Mouse (Mus musculus): ENCODE measurements around the gene Sec16b.

Sec16b gene

DNA sequence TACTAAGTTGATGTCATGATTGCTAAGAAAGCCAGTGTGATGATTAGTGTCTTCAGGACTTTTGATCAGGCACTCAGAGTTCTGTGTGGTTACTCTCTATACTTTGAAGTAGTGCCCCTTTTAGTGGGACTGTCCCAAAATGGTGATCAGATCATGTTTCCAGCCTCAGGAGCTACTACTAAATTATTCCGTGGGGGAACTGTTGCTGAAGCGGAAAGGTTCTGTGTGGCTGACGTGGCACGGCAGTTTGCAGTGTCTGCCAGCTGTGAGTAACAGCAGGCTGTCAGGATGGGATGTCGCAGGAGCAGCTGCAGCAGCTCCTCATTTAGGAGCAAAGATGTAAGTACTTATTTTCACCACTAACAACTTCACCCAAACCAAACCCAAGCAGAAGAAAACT is at the start of gene Sec16b:
Sec16b (plus strand) TSS at position 207 of the 400 bp plus-strand sequence.
- no peak for DNase-seq (ENCODE audit: low spot score in 2 of 2)

DNA sequence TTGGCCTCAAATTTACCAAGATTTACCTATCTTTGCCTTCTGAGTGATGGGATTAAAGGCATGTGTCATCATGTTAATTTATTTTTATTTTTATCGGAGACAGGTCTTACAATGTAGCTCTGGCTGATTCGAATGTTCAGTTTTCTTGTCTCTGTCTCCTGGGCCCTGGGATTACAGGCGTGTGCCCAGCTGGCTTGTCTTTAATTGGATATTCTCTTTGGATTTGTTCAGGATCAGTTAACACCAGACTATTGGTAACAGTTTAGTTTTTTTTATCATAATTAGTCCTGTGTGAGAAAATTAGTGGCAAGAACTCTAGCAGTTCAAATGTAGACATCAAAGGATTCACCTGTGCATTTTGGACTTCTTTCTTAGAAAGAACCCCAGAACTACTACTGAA is 48.7 kb upstream of the Sec16b start:
- DNase-seq (ENCODE audit: low spot score in 2 of 2) = no peak

DNA sequence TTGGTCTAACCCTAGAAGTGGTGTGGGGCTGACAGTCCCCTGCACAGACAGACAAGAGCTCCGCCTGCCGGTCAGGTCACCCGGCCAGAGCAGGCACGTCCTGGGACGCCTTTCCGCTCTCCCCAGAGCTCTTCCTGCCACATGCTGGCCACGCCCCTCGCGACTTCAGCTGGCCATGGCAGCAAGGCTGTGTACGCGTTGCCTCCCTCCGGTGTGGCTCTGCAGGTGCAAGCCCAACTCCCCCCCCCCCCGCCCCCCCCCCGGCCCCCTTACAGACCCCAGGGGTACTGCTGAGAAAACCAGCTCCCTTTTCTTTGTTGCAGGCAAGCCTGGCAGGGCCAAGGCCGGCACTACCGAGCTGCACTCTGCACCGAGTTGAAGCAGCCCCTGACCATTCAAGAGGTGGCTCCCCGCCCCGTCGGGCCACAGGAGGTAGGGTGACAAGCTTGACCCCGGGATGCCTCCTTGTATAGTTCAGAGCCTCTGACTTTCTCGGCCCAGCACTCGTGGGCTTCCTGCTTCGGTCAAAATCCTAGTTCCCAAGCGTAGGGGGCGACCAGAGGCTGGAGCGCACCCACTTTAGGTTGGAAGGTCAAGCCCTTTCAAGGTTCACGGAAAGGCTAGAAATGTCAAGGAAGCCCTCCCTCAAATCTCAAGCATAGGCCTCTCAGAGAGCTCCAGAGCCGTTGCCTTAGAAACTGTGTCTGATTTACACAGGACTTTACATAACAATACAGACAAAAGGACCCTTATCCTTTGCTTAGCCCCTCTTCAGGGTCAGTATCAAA is 47.9 kb upstream of the Sec16b start, which contains the start of gene Cryzl2:
Cryzl2 (plus strand) TSS at position 157 of the 788 bp plus-strand sequence.
- peak; percentile 28 to 58 for DNase-seq (ENCODE audit: low spot score in 2 of 2)

DNA sequence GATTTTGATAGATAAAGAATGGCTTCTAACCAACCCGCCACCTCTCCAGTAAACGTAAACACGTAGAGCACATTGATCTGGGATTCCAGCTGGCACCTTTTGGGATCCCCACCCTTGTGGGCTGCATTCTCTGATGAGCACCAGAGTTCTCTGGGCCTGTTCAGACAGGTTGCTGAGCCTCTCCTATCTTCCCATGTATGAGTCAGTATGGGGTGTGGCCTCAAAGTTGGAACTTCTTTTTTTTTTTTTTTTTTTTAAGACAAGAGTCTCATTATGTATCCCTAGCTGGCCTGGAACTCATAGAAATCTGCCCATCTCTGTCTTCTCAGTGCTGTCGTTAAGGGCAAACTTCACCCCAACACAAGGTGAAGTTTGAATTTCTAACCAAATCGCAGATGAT is 46.6 kb upstream of the Sec16b start:
- no peak for DNase-seq (ENCODE audit: low spot score in 2 of 2)

DNA sequence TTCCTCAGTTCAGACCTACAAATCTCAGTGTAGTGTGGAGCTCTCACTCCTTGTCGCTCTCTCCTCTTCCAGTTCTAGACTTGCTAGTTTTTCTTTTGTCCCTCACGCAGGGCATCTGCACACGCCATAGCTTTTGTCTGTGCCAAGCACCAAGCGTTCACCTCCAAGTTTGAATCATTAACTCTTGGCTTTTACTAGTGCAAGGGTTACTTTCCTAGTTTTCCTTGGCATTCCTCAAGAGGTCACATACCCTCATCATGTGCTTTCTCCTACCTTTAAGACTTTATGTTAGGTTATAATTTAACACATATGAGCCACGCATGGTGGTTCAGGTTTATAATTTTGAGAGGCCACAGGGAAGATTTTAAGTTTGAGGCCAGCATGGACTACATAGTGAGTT is 45.3 kb upstream of the Sec16b start:
- no peak for DNase-seq (ENCODE audit: low spot score in 2 of 2)

DNA sequence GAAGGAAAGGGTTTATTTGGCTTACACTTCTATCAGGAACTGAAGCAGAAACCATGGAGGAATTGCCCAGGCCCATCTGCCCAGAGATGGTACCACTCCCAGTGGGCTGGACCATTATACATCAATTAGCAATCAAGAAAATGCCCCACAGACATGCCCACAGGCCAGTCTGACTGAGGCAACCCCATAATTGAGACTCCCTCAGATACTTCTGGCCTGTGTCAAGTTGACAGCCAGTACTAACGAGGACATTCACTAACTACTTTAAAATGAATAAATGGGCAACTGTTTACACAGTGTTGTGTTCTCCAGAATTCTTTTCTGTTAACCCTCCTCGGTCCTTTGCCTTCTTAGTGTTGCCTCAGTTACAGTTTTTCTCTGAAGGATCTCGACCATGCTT is 44.2 kb upstream of the Sec16b start:
- DNase-seq (ENCODE audit: low spot score in 2 of 2) = no peak

DNA sequence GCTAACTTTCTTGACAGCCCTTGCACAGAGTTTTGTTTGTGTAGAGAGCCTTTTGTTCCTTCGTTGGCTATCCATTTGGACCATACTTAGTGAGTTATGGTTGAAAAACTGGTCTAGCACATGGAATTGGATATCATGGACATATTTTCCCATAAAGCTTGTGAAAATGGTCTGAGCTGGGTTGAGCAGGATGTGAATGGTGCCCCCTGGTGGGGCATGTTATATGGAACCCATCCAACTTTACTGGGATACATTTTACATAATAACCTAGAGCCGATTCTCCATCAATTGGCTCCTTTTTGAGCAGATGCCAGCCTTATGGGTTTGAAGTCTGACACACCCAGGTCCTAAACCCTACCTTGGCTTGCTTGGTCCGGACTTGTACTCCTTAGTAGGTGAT is 41.3 kb upstream of the Sec16b start:
- DNase-seq (ENCODE audit: low spot score in 2 of 2) = peak in 1 of 2 experiments; percentile 47

DNA sequence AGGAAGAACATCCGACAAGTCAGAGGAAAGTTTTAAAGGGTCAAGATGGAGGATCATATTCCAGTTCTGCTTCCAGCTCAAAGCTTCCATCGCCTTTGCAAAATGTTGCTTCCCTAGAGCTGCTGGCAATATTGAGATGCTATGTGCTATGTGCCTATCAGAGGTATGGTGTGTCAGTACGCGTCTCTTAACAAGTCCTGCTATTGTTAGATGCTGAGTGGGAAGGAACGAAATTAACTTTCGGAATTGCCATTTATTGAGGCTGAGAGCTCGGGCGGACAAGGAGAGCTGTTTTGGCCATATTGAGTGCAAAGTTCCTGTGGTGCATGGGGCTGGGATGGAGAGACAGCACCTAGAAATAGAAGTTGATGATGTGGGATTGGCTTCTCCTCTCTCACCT is 38.7 kb upstream of the Sec16b start:
- DNase-seq (ENCODE audit: low spot score in 2 of 2) = no peak

DNA sequence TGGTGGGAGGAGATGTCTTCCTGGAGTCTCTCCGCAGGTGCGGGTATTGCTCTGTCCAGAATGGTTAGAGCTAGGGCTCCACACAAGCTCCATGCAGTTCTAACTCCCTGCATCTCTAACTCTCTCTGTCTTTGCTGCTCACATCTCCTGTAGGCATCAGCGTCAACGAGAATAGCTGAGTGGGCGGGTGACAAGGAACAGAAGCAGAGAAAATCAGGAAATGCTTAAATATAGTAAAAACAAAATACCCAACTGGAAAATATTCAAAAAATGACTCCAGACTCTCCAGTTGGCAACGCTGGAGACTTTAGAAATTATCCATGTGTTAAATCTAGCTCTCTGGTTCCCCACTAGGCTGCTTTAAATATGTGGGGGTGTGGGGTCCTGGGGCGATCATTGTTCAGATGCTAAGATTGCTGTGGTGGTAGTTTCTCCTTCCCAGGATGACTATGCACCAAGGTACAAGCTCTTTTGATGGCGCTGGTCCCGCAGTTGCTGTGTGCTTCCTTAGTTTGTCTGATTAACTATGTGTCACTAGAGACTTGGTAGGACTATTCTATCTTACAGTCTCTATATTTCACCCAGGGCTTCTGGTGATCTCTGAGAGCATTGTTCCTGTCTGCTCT is 35.7 kb upstream of the Sec16b start:
- DNase-seq (ENCODE audit: low spot score in 2 of 2) = no peak

DNA sequence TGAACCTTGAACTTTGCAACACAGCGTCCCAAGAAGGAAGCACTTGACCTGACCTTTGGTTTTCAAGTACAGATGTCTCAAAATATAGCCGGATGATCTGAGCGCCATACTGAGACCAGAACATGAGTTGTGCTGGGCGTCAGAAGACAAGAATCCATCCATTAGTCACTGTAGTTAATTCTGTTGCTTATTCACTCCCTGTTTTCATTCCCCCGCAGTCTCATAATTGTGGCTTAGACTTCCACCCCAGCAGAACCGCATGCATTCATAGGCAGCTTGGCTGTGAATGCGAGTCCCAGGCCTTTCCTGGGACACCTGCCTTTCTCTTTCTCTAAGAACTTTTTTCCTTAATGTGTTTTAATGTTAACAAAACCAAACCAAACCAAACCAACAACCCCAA is 33.8 kb upstream of the Sec16b start:
- no peak for DNase-seq (ENCODE audit: low spot score in 2 of 2)

DNA sequence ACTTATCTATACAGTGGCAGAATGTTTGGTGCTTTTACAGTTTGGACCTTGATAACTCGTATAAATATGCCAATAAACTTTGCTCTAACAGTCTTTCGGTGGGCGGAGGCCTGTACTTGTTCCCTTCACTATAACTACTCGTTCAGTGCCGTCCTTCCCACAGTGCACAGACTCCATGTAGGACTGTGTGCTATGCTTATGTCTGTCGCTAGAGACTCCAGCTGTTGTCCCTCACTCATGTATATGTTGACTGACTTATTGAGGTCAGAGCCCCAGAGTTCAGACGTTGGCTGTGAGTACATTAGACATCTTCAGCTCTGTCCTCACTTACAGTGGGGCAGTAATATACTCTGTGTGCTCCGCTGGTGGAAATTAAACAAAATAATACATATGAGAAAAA is 31.7 kb upstream of the Sec16b start:
- DNase-seq (ENCODE audit: low spot score in 2 of 2) = no peak

DNA sequence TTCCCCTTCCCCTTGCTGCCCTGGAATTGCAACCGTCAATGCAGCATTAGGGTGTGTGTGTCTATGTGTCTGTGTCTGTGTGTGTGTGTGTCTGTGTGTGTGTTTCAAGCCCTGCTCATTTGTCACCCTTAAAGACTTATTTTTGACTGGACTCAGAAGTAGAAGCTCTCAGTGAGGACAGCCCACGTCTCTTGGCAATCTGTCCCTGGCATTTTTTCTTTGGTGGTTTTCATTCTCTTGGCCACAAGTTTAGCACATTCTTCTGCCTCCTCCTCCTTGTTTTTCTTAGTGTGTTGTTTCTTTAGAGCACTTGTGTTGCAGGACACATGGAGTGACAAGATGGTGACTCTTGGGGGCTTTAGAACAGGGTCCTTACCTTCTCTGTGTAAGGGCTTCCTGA is 30.3 kb upstream of the Sec16b start:
- no peak for DNase-seq (ENCODE audit: low spot score in 2 of 2)

DNA sequence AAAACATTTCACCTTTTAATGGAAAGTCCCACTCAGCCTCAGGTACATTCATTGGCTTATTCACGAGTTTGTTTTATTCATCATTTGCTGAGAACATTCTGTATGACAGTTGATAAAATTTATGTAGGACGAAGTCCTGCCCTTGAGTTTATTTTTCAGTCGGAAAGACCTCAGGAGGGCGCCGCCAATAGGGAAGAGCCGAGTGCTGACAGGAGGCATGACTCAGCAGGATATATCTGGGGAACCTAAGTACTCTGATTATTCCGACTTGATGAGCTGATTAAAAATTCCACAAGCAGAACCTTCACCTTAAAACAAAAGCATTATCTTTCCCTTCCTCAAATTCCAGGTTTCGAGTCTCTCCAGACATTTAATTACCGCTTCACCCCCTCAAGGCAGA is 26.4 kb upstream of the Sec16b start:
- DNase-seq (ENCODE audit: low spot score in 2 of 2) = no peak

DNA sequence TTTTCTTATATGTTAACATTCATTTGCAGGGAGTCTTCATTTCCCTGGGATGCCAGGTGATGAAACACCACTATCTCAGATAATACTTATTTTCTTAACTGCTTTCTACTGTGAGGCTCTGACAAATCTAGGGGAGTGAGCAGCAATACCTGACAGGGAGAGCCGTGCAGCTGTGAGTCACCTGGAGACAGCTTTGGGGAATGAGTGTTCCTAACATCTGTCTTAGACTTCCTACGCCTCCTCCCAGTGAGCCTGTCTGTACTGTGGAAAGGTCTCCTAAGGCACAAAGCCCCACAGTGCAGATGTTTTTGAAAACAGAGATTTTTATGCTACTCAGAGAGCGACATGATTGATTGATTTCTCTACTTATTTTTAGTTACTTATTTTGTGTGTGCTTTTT is 25.6 kb upstream of the Sec16b start:
- no peak for DNase-seq (ENCODE audit: low spot score in 2 of 2)

DNA sequence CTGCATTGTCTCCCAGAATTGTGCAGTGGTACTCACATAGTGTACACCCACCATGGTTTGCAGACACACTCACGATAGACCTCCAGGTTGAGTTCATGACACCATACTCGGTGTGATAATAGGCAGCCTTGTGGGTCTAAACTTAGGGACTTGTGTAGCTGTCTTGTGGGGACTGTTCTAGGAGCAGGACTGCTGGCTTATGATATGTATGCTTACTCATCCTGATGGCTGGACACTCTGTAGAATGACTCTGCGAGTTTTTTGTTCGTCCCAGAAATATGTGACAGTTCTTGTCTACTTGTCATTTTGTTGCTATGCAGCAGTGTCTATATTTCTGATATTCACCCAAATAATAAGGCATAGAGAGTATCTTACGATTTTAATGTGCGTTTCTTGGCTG is 24.9 kb upstream of the Sec16b start:
- no peak for DNase-seq (ENCODE audit: low spot score in 2 of 2)

DNA sequence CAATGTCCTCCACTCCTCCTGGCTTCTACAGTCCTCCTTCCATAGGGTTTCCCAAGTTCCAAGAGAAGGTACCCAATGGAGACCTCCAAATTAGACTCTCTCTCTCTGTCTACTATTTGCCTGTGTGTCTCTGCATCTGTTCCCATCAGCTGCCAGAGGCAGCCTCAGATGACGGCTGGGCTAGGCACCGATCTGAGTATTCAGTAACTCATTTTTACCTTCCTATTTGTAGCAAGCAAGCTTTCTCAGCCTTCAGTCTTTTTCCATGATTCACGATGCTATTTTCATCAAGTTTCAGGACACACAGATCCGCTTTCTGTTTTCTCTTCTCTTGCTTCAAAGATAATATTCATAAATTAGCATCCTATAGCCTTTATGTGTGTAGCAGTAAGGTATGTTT is 22.4 kb upstream of the Sec16b start:
- DNase-seq (ENCODE audit: low spot score in 2 of 2) = no peak

DNA sequence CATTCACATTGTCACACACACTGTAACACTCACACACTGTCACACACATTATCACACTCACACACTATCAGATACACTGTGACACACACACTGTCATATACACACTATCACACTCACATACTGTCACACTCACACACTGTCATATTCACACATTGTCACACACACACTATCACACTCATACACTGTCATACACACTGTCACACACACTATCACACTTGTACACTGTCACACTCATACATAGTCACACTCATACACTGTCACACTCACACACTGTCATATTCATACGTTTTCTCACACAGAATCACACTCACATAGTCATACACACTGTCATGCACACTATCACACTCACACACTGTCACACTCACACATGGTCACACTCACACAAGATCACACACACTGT is 5.9 kb upstream of the Sec16b start:
- DNase-seq (ENCODE audit: low spot score in 2 of 2) = no peak

DNA sequence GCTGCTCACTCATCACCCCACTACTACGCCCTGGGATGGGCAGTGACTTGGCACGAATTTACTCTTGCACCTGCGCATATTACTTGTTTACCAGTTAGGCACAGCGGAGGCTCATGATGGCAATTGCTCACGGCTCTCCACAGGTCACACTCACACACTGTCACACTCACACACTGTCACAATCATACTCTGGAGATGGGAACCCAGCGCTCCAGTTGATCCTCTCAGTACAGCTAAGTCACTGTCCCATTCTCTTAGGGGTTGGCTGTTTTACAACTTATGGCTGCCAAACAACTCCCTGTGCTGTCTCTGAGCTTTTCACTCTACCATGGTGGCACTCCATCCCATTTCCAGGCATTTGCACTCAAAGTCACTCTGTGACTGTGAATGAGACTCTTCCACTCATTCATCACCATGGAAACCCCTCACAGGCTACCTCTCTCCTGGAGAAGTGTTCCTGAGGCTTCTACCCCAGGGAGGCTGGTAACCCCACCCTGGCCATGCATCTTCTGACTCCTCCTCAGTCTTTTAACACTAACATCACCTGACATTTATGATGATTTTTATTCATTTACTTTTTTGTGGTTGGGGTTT is 5.1 kb upstream of the Sec16b start:
- DNase-seq (ENCODE audit: low spot score in 2 of 2) = no peak

DNA sequence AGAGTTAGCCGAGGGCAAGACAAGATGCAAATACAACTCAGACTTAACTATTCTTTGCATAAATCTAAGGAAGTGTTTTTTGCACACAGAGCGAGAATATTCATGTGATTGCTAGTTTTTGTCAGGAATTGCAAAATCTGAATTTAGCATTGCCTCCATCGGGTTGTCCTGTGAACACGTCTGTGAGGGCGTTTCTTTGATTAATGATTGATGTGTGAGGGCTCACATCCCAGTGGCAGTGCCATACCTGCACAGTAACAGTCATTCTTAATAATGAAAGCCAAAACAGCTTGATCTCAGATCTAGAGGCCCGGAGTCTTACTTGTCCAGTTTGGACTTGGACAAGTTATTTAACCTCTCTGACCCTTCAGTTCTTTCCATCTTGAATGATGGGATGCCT is 3.5 kb upstream of the Sec16b start:
- DNase-seq (ENCODE audit: low spot score in 2 of 2) = no peak

DNA sequence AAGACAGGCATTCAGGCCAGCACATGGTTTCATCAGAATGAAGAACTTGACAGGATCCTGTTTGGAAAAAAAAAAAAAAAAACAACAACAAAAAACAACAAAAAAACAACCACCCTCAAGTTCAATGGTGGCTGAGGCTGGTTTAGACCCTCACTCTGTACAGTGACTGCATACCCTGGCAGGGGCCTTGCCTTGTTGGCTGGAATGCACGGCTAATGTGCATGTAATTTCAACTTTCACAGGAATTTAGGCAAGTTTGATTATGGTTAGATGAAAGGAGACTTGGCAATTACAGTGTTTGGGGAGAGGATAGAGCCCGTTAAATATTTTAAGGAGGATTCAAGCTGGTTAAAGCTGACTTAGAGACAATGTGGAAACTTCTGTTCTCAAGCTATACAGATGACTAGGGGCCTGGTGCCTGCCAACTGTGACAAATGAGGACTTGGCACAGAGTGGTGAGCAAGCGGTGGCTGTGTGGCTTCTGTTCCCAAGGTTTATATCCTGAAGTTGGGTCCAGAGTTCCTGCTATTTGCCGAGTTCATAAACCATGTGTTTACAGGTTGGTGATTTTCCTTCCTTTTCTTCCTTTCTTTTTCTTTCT is 567 bp downstream of the Sec16b start:
- peak in 1 of 2 experiments; percentile 28 for DNase-seq (ENCODE audit: low spot score in 2 of 2)

DNA sequence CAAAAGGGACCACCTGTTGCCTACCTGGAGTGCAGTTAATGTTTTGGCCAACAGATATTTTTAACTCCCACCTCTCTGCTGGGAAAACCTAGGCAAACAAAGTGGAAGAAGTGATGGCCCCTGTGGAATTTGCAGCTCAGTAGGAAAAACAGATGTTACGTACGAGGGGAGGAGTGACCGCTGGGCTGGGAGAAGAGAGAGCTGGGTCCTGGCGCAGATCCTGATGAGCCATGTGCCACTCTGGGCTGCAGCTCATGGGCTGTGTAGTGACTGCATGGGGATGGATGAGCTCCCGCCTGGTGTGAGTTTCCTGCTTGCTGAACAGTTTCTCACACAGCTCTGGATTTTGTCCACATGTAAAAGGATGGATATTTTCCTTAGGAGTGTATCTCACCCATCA is 1.3 kb downstream of the Sec16b start:
- DNase-seq (ENCODE audit: low spot score in 2 of 2) = peak in 1 of 2 experiments; percentile 9

DNA sequence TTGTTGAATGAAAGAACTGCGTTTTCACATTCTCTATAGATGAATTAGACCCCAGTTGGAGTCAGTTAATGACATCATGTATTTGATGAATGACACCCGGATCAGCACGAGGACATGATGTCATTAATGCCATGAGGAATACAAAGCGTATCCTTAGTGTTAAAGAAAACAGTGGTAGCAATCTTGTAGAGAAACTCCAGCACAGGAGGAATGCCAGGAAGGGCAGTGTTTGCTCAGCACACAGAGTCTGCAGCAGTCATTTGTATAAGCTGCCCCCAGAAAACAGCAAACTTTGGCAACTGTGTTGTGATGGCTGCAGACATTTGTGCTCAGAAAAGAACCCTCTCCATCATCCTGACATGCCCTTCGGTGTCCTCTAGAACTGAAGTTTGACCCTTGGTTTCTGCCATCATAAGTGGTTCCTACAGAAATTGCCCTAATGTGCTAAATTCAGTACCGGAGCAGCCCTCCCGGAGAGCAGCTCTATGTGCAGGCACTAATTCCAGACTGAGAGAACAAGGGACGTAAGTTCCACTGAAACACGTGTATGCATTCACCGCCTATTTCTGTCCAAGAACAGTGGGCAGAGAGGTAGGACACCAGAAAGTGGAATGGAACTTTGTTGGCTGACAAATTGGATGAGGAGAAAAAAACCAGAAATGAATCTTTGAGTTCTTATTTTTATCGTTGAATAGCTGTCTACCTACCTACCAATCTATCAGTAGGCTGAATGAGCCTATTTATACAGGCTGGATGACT is 6.3 kb downstream of the Sec16b start:
- DNase-seq (ENCODE audit: low spot score in 2 of 2) = no peak

Data from cerebellum, postnatal 4 days (tissue).